Mouse (Mus musculus) liver, adult (tissue): ENCODE measurements around the gene Rps6kb2.
A peak's percentile ranks its signal among the peaks of the same experiment; 100 is the strongest.

ENCODE experiments used
- GATA4 ChIP-seq: IDR thresholded peaks from 2 replicates; pipeline ENCODE4 v1.6.1; 2014; ENCODE audit warnings: mild to moderate bottlenecking, low read length; ENCODE audit not compliant: insufficient replicate concordance

Rps6kb2 gene

GRCm38 (mm10) chr19:4151898-4152297, 11.3 kb downstream of the Rps6kb2 start:
- TF ChIP-seq GATA4 = no peak

- TF ChIP-seq GATA4 = no peak
These were observed 11.7 kb downstream of the Rps6kb2 start for GRCm38 (mm10) chr19:4151488-4151860.

GRCm38 (mm10) chr19:4150567-4151487, 12.3 kb downstream of the Rps6kb2 start:
- no peak for TF ChIP-seq GATA4

- no peak for TF ChIP-seq GATA4
These were observed 13.2 kb downstream of the Rps6kb2 start for GRCm38 (mm10) chr19:4149764-4150461.

- TF ChIP-seq GATA4 = no peak
These were observed 13.9 kb downstream of the Rps6kb2 start for GRCm38 (mm10) chr19:4149283-4149682.

GRCm38 (mm10) chr19:4148819-4149218, 14.3 kb downstream of the Rps6kb2 start:
- TF ChIP-seq GATA4 = no peak

GRCm38 (mm10) chr19:4148491-4148806, 14.7 kb downstream of the Rps6kb2 start, which contains the start of gene Coro1b:
Gene Coro1b (plus strand): TSS chr19:4148619.
- peak; percentile 74; the same call in 1 of the 2 replicates for TF ChIP-seq GATA4

- TF ChIP-seq GATA4 = no peak
These were observed 15.2 kb downstream of the Rps6kb2 start for GRCm38 (mm10) chr19:4147782-4148490.

- no peak for TF ChIP-seq GATA4
These were observed 16.1 kb downstream of the Rps6kb2 start for GRCm38 (mm10) chr19:4147022-4147405.

GRCm38 (mm10) chr19:4146366-4147021, 16.7 kb downstream of the Rps6kb2 start:
- TF ChIP-seq GATA4 = no peak

GRCm38 (mm10) chr19:4145936-4146335, 17.2 kb downstream of the Rps6kb2 start:
- TF ChIP-seq GATA4 = no peak

GRCm38 (mm10) chr19:4144550-4145498, 18.3 kb downstream of the Rps6kb2 start:
- no peak for TF ChIP-seq GATA4

GRCm38 (mm10) chr19:4143759-4144268, 19.3 kb downstream of the Rps6kb2 start, which contains the start of gene Cabp4:
Gene Cabp4 (minus strand): TSS chr19:4144033.
- no peak for TF ChIP-seq GATA4
